In the genomic region with DNA sequence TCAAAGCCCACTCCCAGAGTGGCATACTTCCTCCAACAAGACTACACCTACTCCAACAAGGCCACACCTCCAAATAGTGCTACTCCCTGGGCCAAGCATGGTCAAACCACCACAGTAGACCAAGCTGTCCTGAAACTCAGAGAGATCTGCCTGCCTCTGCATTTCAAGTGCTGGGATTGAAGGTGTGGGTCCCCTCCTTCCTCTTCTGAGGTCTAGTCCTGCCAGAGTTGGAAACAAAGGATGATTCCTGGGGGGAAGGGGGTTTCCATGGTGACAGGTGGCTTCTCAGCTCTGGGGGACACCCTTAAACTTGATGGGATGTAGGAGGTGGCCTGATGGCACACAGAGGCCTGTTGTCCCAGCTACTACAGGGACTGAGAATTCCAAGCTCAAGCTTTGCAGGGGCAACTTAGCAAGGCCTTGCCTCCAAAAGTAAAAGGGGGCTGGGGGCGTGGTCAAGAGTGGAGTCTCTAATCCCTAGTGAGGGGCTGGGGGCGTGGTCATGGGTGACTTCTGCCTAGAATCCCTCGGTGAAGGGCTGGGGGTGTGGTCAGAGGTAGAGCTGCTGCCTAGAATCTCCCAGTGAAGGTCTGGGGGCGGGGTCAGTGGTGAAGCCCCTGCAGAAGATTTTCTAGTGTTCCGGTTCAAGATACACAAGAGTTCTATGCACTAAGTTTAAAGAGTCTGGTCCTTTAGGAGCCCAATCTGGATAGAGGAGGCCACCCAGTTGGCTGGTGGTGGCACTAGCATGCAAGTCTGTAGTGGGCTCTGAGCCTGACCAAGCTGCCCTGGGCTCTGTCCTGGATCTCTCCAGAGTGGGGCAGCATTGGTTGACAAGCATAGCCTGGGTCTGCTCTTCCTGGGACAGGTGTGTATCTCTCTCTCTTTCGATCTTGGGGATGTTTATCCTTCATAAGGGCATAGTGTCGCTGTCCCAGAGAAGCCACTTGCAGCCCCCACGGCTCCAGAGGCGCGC, we compare ENCODE assay signal across 8 mouse cellular contexts. TPM values are rescaled to one million over a fixed set of nuclear protein-coding genes. Genes with fewer than 3 reads are reported as not detected.
DNase-seq lines count a peak whose midpoint lies in the region; ATAC-seq and TF ChIP-seq lines count a peak whose summit lies in the region.

Gene Tle2 (plus strand): TSS at position 481 of the 976 bp plus-strand sequence.

- H3K27ac ChIP-seq in layer of hippocampus, adult 2 months: peak within 1 kb of the TSS; percentile 85
- no peak within 1 kb of the TSS for H3K27ac ChIP-seq in embryonic facial prominence, embryonic 11.5 days (replicated peaks; ENCODE audit: low read depth, low read length)
- no peak within 1 kb of the TSS; the same call in 1 of the 2 replicates for H3K27ac ChIP-seq in intestine, embryonic 14.5 days (ENCODE audit: low read depth)
- H3K27ac ChIP-seq in midbrain, embryonic 11.5 days (ENCODE audit: low read depth, low read length): 0 out of 2 replicates have a peak within 1 kb of the TSS, but pooled peaks have one; percentile 16

- H3K9ac ChIP-seq in embryonic facial prominence, embryonic 11.5 days (replicated peaks; ENCODE audit: low read length): peak within 1 kb of the TSS; percentile 75
- H3K9ac ChIP-seq in intestine, embryonic 14.5 days (ENCODE audit: low read length): peak within 1 kb of the TSS; percentile 48
- peak within 1 kb of the TSS; percentile 58 for H3K9ac ChIP-seq in midbrain, embryonic 11.5 days (ENCODE audit: low read length)

- H3K4me1 ChIP-seq in embryonic facial prominence, embryonic 11.5 days (ENCODE audit: control insufficient read depth, insufficient read depth, low read length): peaks cover 29% of the 10 kb centered on the region
- peaks cover 40% of the 10 kb centered on the region for H3K4me1 ChIP-seq in intestine, embryonic 14.5 days (replicated peaks; ENCODE audit: control insufficient read depth, insufficient read depth, low read length)
- peaks cover 37% of the 10 kb centered on the region for H3K4me1 ChIP-seq in midbrain, embryonic 11.5 days (ENCODE audit: control insufficient read depth, insufficient read depth, low read length)

- peak within 1 kb of the TSS; percentile 88 for H3K4me3 ChIP-seq in layer of hippocampus, adult 2 months
- H3K4me3 ChIP-seq in embryonic facial prominence, embryonic 11.5 days (ENCODE audit: low read depth, low read length): peak within 1 kb of the TSS; percentile 46
- peak within 1 kb of the TSS; percentile 55 for H3K4me3 ChIP-seq in intestine, embryonic 14.5 days (ENCODE audit: low read depth, low read length)
- H3K4me3 ChIP-seq in midbrain, embryonic 11.5 days (ENCODE audit: low read depth, low read length): peak within 1 kb of the TSS; percentile 41

- 0 out of 2 replicates have a peak, but pooled peaks have one; percentile 13 for TF ChIP-seq CTCF in layer of hippocampus, adult 2 months (conservative IDR thresholded peaks at IDR 0.05)

- peak within 1 kb of the TSS; percentile 88 for H3K4me2 ChIP-seq in embryonic facial prominence, embryonic 11.5 days (ENCODE audit: low read depth, low read length)
- peak within 1 kb of the TSS; percentile 77 for H3K4me2 ChIP-seq in intestine, embryonic 14.5 days (ENCODE audit: low read length)
- H3K4me2 ChIP-seq in midbrain, embryonic 11.5 days: peak within 1 kb of the TSS; percentile 58

- ATAC-seq in embryonic facial prominence, embryonic 11.5 days (replicated peaks; ENCODE audit: insufficient number of reproducible peaks, low FRiP score, low TSS enrichment, low read depth): no peak
- no peak for ATAC-seq in intestine, embryonic 14.5 days (replicated peaks; ENCODE audit: low FRiP score, low TSS enrichment, low read depth)
- no peak for ATAC-seq in midbrain, embryonic 11.5 days (ENCODE audit: low FRiP score)

- peaks cover 17% of the 10 kb centered on the region for H3K27me3 ChIP-seq in embryonic facial prominence, embryonic 11.5 days (ENCODE audit: control insufficient read depth, insufficient read depth, low read length)
- peaks cover 16% of the 10 kb centered on the region for H3K27me3 ChIP-seq in intestine, embryonic 14.5 days (replicated peaks; ENCODE audit: control insufficient read depth, insufficient read depth, low read length)
- H3K27me3 ChIP-seq in midbrain, embryonic 11.5 days (ENCODE audit: control insufficient read depth, insufficient read depth, low read length): peaks cover 51% of the 10 kb centered on the region

- no peaks in the 10 kb centered on the region for H3K9me3 ChIP-seq in embryonic facial prominence, embryonic 11.5 days (replicated peaks; ENCODE audit: control insufficient read depth, low read length)
- no peaks in the 10 kb centered on the region for H3K9me3 ChIP-seq in intestine, embryonic 14.5 days (ENCODE audit: control insufficient read depth, low read length)
- no peaks in the 10 kb centered on the region for H3K9me3 ChIP-seq in midbrain, embryonic 11.5 days (ENCODE audit: control insufficient read depth, low read length)

- no peak for DNase-seq in layer of hippocampus, adult 2 months (ENCODE audit: low spot score in 2 of 2)
- no peak for DNase-seq in layer of hippocampus, adult 9-10 months (ENCODE audit: low spot score)
- DNase-seq in adrenal gland, adult 18-20 months (ENCODE audit: low spot score in 2 of 2): no peak
- no peak for DNase-seq in embryonic facial prominence, embryonic 11.5 days (ENCODE audit: low spot score)
- DNase-seq in intestine, embryonic 14.5 days (ENCODE audit: low spot score): no peak
- DNase-seq in midbrain, embryonic 11.5 days (ENCODE audit: low spot score, missing footprints): no peak
- DNase-seq in urinary bladder, postnatal 14 days (ENCODE audit: low spot score): no peak
- DNase-seq in urinary bladder, postnatal 10 days (ENCODE audit: low spot score): no peak

- H3K36me3 ChIP-seq in embryonic facial prominence, embryonic 11.5 days (replicated peaks; ENCODE audit: control insufficient read depth, insufficient read depth, low read depth, low read length): no peaks in the 10 kb centered on the region
- H3K36me3 ChIP-seq in intestine, embryonic 14.5 days (ENCODE audit: control insufficient read depth, insufficient read depth, low read length): no peaks in the 10 kb centered on the region
- no peaks in the 10 kb centered on the region for H3K36me3 ChIP-seq in midbrain, embryonic 11.5 days (ENCODE audit: control insufficient read depth, insufficient read depth, low read length)

- WGBS in embryonic facial prominence, embryonic 11.5 days: 18% methylated on average over 10 of the region's 10 CpGs
- 23% methylated on average over 10 of the region's 10 CpGs for WGBS in intestine, embryonic 14.5 days
- WGBS in midbrain, embryonic 11.5 days: 17% methylated on average over 10 of the region's 10 CpGs

RNA-seq across cellular contexts. Expression of gene Tle2, which starts in this region (rescaled TPM):
- 10 to 100 TPM; 34.0 to 46.8 TPM for total RNA-seq in layer of hippocampus, adult 2 months (2021)
- total RNA-seq in adrenal gland, adult 18-20 months (2021): 10 to 100 TPM; 58.2 to 65.6 TPM
- polyA plus RNA-seq in embryonic facial prominence, embryonic 11.5 days (2014; fragmentation: Nextera tagmentation; extraction: Ambion mirVana): 14.1 and 15.3 TPM in 2 replicates
- polyA plus RNA-seq in intestine, embryonic 14.5 days (2014; fragmentation: Nextera tagmentation; extraction: Ambion mirVana): 15.8 and 17.8 TPM in 2 replicates
- polyA plus RNA-seq in midbrain, embryonic 11.5 days (2014; fragmentation: Nextera tagmentation; extraction: Ambion mirVana): 6.0 and 6.2 TPM in 2 replicates

Comparison
In these comparisons a context has a peak if more than half of its experiments do, and no peak if none do; other contexts are left out.
1. H3K27ac ChIP-seq: peak in layer of hippocampus, adult 2 months (single experiment) and midbrain, embryonic 11.5 days (single experiment); none in embryonic facial prominence, embryonic 11.5 days (single experiment) and intestine, embryonic 14.5 days (single experiment).
2. Peak in every context shown above with its lines, with median percentiles within 50 percentile points of each other: H3K4me3 ChIP-seq, H3K4me2 ChIP-seq and H3K9ac ChIP-seq.